Mouse (Mus musculus) kidney, postnatal 25 days (tissue): ENCODE results near the gene Il17rd.

Experiments
- DNase-seq, 2 experiments: peaks; one replicate each; pipeline ENCODE4 v3.0.0; 2021; ENCODE audit warnings: mixed read lengths in 2 of 2

Il17rd gene

GRCm38 (mm10) chr14:27096779-27097178 is 58.0 kb downstream of the Il17rd start:
- peak; percentile 53 to 73 for DNase-seq

GRCm38 (mm10) chr14:27101735-27102134 is 63.0 kb downstream of the Il17rd start:
- DNase-seq = peak; percentile 25 to 52

- DNase-seq = no peak
Observed at GRCm38 (mm10) chr14:27102720-27103119, 64.0 kb downstream of the Il17rd start.

- DNase-seq = no peak
Observed at GRCm38 (mm10) chr14:27105731-27106457, 67.2 kb downstream of the Il17rd start.

DNA sequence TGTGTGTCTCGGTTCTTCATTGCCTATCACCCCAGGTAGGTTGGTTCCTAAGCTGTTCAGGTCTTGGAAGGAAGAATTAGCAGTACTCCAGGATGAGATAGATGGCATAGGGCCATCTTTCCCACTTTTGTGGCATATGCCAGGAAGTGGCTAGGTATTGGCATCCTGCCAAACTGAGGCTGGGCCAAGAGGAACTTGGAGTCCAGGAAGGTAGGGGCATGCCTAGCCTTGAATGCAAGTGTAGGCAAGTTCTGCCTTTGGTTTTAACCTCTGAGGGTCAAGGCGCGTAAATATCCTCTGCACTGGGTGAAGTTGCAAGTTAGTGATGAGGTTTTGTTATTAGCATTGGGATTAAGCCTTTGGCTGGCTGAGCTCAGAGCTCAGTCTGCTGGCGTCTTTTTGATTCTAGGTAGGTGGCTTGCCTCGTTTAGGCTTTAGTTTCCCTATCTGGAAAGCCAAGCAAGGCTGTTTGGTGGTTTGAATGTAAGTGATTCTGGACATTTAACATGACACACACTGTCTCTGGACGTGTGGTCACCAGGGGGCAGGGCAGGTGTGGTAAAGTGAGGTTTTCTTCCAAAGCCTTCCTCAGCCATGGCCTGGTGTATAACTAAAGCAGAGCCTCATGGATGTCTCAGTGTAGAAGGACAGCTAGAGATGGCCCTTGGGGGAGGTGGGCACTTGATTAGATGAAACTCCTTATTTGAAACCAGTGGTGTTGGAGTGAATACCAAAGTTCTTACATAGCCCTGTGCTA is 70.2 kb downstream of the Il17rd start:
- DNase-seq = peak; percentile 79 to 88

DNA sequence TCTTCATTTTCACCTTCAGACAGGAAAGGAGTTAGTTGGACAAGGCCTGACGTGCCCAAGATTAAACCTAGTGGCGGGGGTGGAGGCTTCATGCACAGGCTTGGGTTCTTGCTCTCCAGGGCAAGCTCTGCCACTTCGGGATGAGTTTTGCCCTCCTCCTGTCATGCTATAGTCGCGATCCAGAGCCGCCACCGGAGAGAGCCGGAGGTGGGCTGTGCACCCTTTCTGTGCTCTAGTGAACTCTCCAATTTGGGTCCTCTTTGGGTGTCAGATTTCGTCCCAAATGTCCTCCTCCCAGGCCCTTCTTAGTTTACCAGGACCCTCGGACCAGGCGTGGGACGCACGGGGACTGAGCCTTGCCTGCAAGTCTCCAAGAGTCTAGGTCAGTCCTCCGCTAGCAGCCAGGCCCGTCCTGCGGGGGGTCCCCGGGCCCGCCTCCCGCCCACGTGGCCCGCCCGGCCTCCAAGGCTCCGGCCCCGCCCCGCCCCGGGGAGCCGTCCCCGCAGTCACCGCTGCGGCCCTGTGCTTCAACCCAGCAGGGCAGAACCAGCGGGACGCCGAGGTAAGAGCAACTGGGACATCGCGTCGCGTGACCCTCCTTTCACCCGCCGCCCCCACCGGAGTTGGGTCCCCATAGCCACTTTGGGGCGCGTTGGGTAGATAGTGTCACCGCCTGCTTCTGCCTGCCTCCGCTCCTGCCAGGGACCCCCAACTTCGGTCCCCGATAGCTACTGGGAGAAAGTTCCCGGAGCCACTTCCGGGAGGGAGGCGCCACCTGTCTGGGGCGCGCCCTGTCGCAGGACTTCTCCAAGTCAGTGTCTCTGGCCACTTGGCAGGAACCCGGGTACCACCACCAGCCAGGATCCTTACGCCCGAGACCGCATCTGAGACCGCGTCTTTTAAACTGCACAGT is 75.9 kb downstream of the Il17rd start, which contains the start of gene Arhgef3:
Arhgef3 (plus strand) TSS at position 538 of the 913 bp plus-strand sequence.
- peak; percentile 80 to 93 for DNase-seq

GRCm38 (mm10) chr14:27115275-27115660 is 76.5 kb downstream of the Il17rd start:
- peak; percentile 39 to 68 for DNase-seq

- peak; percentile 52 to 60 for DNase-seq
Observed at GRCm38 (mm10) chr14:27115991-27116390, 77.2 kb downstream of the Il17rd start.

- DNase-seq = no peak
Observed at GRCm38 (mm10) chr14:27116577-27117165, 77.9 kb downstream of the Il17rd start.

- peak; percentile 65 to 83 for DNase-seq
Observed at GRCm38 (mm10) chr14:27118546-27118945, 79.8 kb downstream of the Il17rd start.

- no peak for DNase-seq
Observed at GRCm38 (mm10) chr14:27122646-27123045, 83.9 kb downstream of the Il17rd start.

GRCm38 (mm10) chr14:27123543-27123942 is 84.8 kb downstream of the Il17rd start:
- DNase-seq = no peak

GRCm38 (mm10) chr14:27130031-27130430 is 91.3 kb downstream of the Il17rd start:
- DNase-seq = no peak

GRCm38 (mm10) chr14:27130676-27131075 is 91.9 kb downstream of the Il17rd start:
- DNase-seq = no peak

GRCm38 (mm10) chr14:27131521-27131920 is 92.8 kb downstream of the Il17rd start:
- DNase-seq = no peak

DNA sequence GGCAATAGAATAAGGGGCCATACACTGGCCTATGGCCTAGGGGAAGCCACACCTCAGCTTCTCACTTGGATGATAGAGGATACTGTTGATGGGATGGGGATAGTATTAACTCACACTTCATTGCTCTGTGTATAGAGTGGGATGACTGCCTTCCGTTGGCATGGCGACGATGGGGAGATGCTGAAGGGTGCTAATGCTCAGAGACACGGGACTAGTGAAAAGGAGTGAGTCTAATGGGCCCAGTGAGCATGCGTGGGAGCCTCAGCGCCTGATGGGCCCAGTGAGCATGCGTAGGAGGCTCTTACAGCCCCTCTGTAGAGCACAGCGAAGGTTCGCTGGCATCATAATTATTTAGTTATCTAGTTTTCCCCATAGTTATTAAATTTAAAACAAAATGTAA is 100.2 kb downstream of the Il17rd start:
- DNase-seq = no peak

- no peak for DNase-seq
Observed at GRCm38 (mm10) chr14:27139968-27140367, 101.2 kb downstream of the Il17rd start.

- DNase-seq = no peak
Observed at GRCm38 (mm10) chr14:27141486-27141885, 102.7 kb downstream of the Il17rd start.

DNA sequence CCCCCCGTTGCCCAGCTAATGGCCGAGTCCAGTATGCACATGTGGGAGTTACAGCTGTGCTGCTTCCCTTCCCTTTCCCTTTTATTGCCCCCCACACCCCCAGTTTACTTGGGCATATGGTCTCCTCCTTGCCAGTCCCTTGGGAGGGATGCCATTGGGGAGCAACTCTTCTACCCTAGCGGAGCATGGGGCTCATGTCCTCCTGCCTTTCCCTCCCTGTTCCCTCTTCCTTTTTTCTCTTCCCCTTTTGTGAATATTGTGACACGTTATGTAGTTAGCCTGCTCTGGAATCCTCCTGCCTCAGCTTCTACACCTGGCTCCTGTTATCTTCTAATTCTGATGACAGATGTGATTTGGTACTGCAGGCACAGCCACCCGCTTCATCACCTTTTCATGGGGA is 103.9 kb downstream of the Il17rd start:
- DNase-seq = no peak

GRCm38 (mm10) chr14:27145171-27146045 is 106.7 kb downstream of the Il17rd start:
- no peak for DNase-seq

DNA sequence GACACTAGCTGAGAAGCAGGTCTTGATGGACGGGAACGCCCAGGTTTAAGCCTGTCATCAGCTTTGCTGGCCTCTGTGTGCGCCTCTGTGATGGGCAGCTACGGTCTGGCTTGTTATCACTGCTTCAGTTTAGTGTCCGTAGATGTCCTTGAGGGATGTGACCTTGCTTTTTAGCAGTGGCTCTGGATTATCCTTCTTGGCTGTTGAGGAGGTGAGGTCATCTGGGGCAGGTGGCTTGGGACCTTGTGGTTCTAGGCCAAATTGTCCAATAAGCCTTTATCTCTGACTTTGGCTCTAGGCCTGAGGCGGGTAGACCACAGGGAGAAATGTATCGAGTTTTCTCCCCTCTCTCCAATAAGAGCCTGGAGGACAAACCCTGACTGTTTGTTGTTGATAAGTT is 109.0 kb downstream of the Il17rd start:
- no peak for DNase-seq

DNA sequence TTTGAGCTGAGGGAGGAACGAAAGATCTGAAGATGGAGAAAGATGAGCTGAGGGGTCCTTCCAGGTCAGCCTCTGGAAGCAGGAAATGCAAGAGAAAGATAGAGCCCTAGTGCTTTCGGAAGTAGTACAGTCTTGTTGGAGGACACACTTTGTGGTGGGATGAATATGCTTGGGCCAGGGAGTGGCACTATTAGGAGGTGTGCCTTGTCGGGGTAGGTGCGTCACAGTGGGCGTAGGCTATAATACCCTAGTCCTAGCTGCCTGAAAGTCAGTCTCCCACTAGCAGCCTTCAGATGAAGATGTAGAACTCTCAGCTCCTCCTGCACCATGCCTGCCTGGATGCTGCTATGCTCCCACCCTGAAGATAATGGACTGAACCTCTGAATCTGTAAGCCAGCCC is 110.7 kb downstream of the Il17rd start:
- no peak for DNase-seq
